Mouse (Mus musculus): ENCODE results near the gene Fra10ac1.

DNA sequence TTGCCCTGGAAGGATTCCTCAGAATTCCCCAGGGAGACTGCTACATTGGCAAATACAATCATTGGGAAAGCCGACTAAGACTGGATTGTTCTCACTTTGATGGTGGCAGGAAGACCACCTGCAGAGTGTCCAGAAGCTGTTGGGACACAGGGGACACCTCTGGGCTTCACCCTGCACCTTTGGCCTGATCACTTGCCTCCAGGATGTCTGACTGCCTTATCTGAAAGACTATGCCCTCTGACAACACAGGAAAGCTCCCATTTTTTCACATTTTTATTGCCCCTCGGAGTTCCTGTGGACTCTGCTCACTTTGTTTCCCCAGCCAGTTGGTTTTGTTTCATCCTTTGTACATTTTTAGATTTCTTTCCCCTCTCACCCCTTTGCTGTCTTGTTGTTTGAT lies 59.3 kb downstream of the Fra10ac1 start:
- TF ChIP-seq MAFK (IDR thresholded peaks at IDR 0.05; ENCODE audit: insufficient read depth, low read depth, low read length) (no peak), ZNF384 (IDR thresholded peaks at IDR 0.05; ENCODE audit: low read depth, low read length) (no peak)
